Mouse (Mus musculus) MEL (cell line): Measurements from ENCODE around the gene Fgfr2.

ENCODE experiments used
- CTCF ChIP-seq, 3 experiments: IDR thresholded peaks in 2 of 3; conservative IDR thresholded peaks in 1 of 3; 2 replicates each; pipeline ENCODE4 v1.5.1; 2011 to 2012; ENCODE audit warnings: low read length in 3 of 3, low read depth in 2 of 3, mild to moderate bottlenecking in 2 of 3, improper control_type of control experiment in 1 of 3, inconsistent platforms in 1 of 3, mixed read lengths in 1 of 3, moderate library complexity in 1 of 3; ENCODE audit not compliant: control insufficient read depth in 1 of 3, insufficient read depth in 1 of 3, poor library complexity in 1 of 3, severe bottlenecking in 1 of 3
- ELF1 ChIP-seq: IDR thresholded peaks from 2 replicates; pipeline ENCODE4 v1.6.1; 2014; ENCODE audit warnings: low read depth, mild to moderate bottlenecking, inconsistent platforms, low read length, improper control_type of control experiment, moderate library complexity
- EP300 ChIP-seq, 2 experiments: IDR thresholded peaks; 2 replicates each; pipeline ENCODE4 v1.6.1; 2011; ENCODE audit warnings: improper control_type of control experiment in 2 of 2, low read length in 2 of 2, low read depth in 1 of 2, mild to moderate bottlenecking in 1 of 2
- MAX ChIP-seq: IDR thresholded peaks from 2 replicates; pipeline ENCODE4 v1.6.1; 2011; ENCODE audit warnings: low read length, improper control_type of control experiment
- MAZ ChIP-seq: IDR thresholded peaks from 2 replicates; pipeline ENCODE4 v1.6.1; 2012; ENCODE audit warnings: low read depth, mild to moderate bottlenecking, inconsistent platforms, low read length, improper control_type of control experiment
- POLR2A ChIP-seq, 2 experiments: IDR thresholded peaks; 2 replicates each; pipeline ENCODE4 v1.6.1; 2011 to 2012; ENCODE audit warnings: low read length in 2 of 2, mild to moderate bottlenecking in 2 of 2, control low read depth in 1 of 2, improper control_type of control experiment in 1 of 2, low read depth in 1 of 2, moderate library complexity in 1 of 2; ENCODE audit not compliant: control insufficient read depth in 1 of 2, insufficient read depth in 1 of 2, poor library complexity in 1 of 2
- RCOR1 ChIP-seq: IDR thresholded peaks from 2 replicates; pipeline ENCODE4 v1.6.1; 2012; ENCODE audit warnings: low read depth, mild to moderate bottlenecking, inconsistent platforms, low read length, improper control_type of control experiment
- SIN3A ChIP-seq: IDR thresholded peaks from 2 replicates; pipeline ENCODE4 v1.6.1; 2012; ENCODE audit warnings: low read length, improper control_type of control experiment, inconsistent platforms
- USF2 ChIP-seq, 2 experiments: IDR thresholded peaks; 2 replicates each; pipeline ENCODE4 v1.6.1; 2011 to 2012; ENCODE audit warnings: improper control_type of control experiment in 2 of 2, low read length in 2 of 2, borderline replicate concordance in 1 of 2, inconsistent platforms in 1 of 2, low read depth in 1 of 2, mild to moderate bottlenecking in 1 of 2; ENCODE audit not compliant: insufficient read depth in 1 of 2
- ZC3H11A ChIP-seq: IDR thresholded peaks from 2 replicates; pipeline ENCODE4 v1.6.1; 2012; ENCODE audit warnings: low read depth, mild to moderate bottlenecking, inconsistent platforms, low read length, improper control_type of control experiment

DNA sequence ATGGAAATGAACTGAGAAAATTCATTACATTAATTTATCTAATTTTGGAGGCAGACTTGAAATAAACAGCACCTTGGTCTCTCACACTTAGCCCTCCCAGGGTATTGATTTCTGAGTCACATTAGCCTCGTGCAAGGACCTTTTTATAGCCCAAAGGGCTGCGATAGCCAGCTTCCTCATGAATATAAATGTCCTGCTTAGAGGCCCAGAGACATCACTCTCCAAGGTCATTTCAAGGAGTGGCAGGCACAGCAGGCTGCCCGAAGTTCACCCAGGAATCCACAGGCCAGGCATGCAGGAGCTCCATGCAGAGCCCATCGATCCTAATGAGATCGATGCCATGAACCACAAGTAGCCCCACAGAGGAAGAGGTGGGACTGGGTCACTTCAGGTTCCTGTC, 697.1 kb downstream of the Fgfr2 start:
- TF ChIP-seq SIN3A, result no peak
- TF ChIP-seq ZC3H11A, result no peak
- no peak for TF ChIP-seq EP300 (IDR thresholded peaks at IDR 0.05; ENCODE audit: low read depth in 1 of 2, low read length in 2 of 2)
- TF ChIP-seq CTCF (IDR thresholded peaks at IDR 0.05 in 2 of 3, conservative IDR thresholded peaks at IDR 0.05 in 1 of 3; ENCODE audit: control insufficient read depth in 1 of 3, insufficient read depth in 1 of 3, low read depth in 2 of 3, low read length in 3 of 3, poor library complexity in 1 of 3, severe bottlenecking in 1 of 3), result no peak
- no peak for TF ChIP-seq MAZ
- no peak for TF ChIP-seq RCOR1
- no peak for TF ChIP-seq POLR2A (IDR thresholded peaks at IDR 0.05; ENCODE audit: control insufficient read depth in 1 of 2, insufficient read depth in 1 of 2, low read depth in 1 of 2, low read length in 2 of 2, poor library complexity in 1 of 2)
- no peak for TF ChIP-seq ELF1
- no peak for TF ChIP-seq MAX
- no peak for TF ChIP-seq USF2 (IDR thresholded peaks at IDR 0.05; ENCODE audit: borderline replicate concordance in 1 of 2, insufficient read depth in 1 of 2, low read depth in 1 of 2, low read length in 2 of 2)
